Comparison of ENCODE assay signal across 26 mouse cellular contexts in genomic region chr8:123345135-123345534, GRCm38 (mm10). TPM values are rescaled to one million over a fixed set of nuclear protein-coding genes. Genes with fewer than 3 reads are reported as not detected.
A peak's percentile ranks its signal among the peaks of the same experiment; 100 is the strongest.
DNase-seq lines count a peak whose midpoint lies in the region; ATAC-seq and TF ChIP-seq lines count a peak whose summit lies in the region.
"Had no signal": no experiment of that assay in that cellular context is flagged by ENCODE, and none has a peak within 500 bp of the region (broad histone marks: within the 10 kb centered on the region; RNA-seq: fewer than 3 reads in every experiment).

No protein-coding gene starts in this region.

- H3K36me3 ChIP-seq in kidney, embryonic 16.5 days (ENCODE audit: insufficient read depth, low read length): no peaks in the 10 kb centered on the region
- H3K36me3 ChIP-seq in myocyte (ENCODE audit: control insufficient read depth, insufficient read depth): no peaks in the 10 kb centered on the region
- H3K36me3 ChIP-seq in intestine, embryonic 16.5 days (ENCODE audit: control insufficient read depth, insufficient read depth, low read length): no peaks in the 10 kb centered on the region
- no peaks in the 10 kb centered on the region for H3K36me3 ChIP-seq in liver, embryonic 11.5 days (ENCODE audit: control insufficient read depth, insufficient read depth, low read length)
- H3K36me3 ChIP-seq: embryonic facial prominence, embryonic 10.5 days; embryonic facial prominence, embryonic 13.5 days; forebrain, embryonic 15.5 days; heart, embryonic 13.5 days had no signal

- no peak overlapping the region for H3K27ac ChIP-seq in kidney, embryonic 16.5 days (ENCODE audit: low read length)
- H3K27ac ChIP-seq in intestine, embryonic 16.5 days (ENCODE audit: low read length): no peak overlapping the region
- H3K27ac ChIP-seq in liver, embryonic 11.5 days (ENCODE audit: low read depth, low read length): no peak overlapping the region
- H3K27ac ChIP-seq: embryonic facial prominence, embryonic 10.5 days; embryonic facial prominence, embryonic 13.5 days; forebrain, embryonic 12.5 days; forebrain, embryonic 15.5 days; heart, embryonic 13.5 days; hindbrain, embryonic 12.5 days; hindbrain, embryonic 15.5 days had no signal

- no peak overlapping the region for H3K4me2 ChIP-seq in kidney, embryonic 16.5 days (replicated peaks; ENCODE audit: low read depth, low read length)
- peak overlapping the region; percentile 34 for H3K4me2 ChIP-seq in myocyte (ENCODE audit: low read depth)
- no peak overlapping the region for H3K4me2 ChIP-seq in intestine, embryonic 16.5 days (ENCODE audit: low read depth, low read length)
- H3K4me2 ChIP-seq in liver, embryonic 11.5 days: no peak overlapping the region
- H3K4me2 ChIP-seq: embryonic facial prominence, embryonic 13.5 days; forebrain, embryonic 12.5 days; forebrain, embryonic 15.5 days; heart, embryonic 13.5 days; hindbrain, embryonic 12.5 days; hindbrain, embryonic 15.5 days had no signal

- no peaks in the 10 kb centered on the region for H3K79me2 ChIP-seq in myocyte (ENCODE audit: control insufficient read depth, insufficient read depth)

- no peaks in the 10 kb centered on the region for H3K27me3 ChIP-seq in kidney, embryonic 16.5 days (ENCODE audit: insufficient read depth, low read length)
- H3K27me3 ChIP-seq in myocyte (ENCODE audit: control insufficient read depth, insufficient read depth, insufficient read length): no peaks in the 10 kb centered on the region
- H3K27me3 ChIP-seq in intestine, embryonic 16.5 days (replicated peaks; ENCODE audit: control insufficient read depth, insufficient read depth, low read length): no peaks in the 10 kb centered on the region
- H3K27me3 ChIP-seq in liver, embryonic 11.5 days (replicated peaks; ENCODE audit: control insufficient read depth, insufficient read depth, low read length): no peaks in the 10 kb centered on the region
- H3K27me3 ChIP-seq: embryonic facial prominence, embryonic 13.5 days; forebrain, embryonic 12.5 days; forebrain, embryonic 15.5 days; heart, embryonic 13.5 days; hindbrain, embryonic 12.5 days; hindbrain, embryonic 15.5 days; Patski had no signal

- peak; percentile 56 for DNase-seq in kidney, postnatal 10 days
- DNase-seq in urinary bladder, postnatal 14 days (ENCODE audit: low spot score): peak; percentile 39
- no peak for DNase-seq in urinary bladder, adult 18-20 months (ENCODE audit: low spot score in 2 of 2)
- DNase-seq in 416B (ENCODE audit: low read depth): peak; percentile 36
- no peak for DNase-seq in liver, embryonic 11.5 days (ENCODE audit: low spot score)
- DNase-seq: cerebellum, adult 11-12 months; cerebellum, adult 8-10 months; cerebellum, postnatal 10 days; cerebellum, postnatal 36 days; embryo, embryonic 11 days; gastrocnemius, postnatal 25 days; heart, adult 18-20 months; heart, postnatal 14 days had no signal

- H3K4me3 ChIP-seq in kidney, embryonic 16.5 days (ENCODE audit: low read length): no peak overlapping the region
- H3K4me3 ChIP-seq in myocyte: no peak overlapping the region
- H3K4me3 ChIP-seq in intestine, embryonic 16.5 days (ENCODE audit: low read length): no peak overlapping the region
- no peak overlapping the region for H3K4me3 ChIP-seq in liver, embryonic 11.5 days (ENCODE audit: low read depth, low read length)
- H3K4me3 ChIP-seq: embryonic facial prominence, embryonic 10.5 days; embryonic facial prominence, embryonic 13.5 days; erythroblast, embryonic 14.5 days; forebrain, embryonic 12.5 days; forebrain, embryonic 15.5 days; heart, embryonic 13.5 days; hindbrain, embryonic 12.5 days; hindbrain, embryonic 15.5 days had no signal

- no peak for TF ChIP-seq POLR2A in myocyte (IDR thresholded peaks at IDR 0.05; ENCODE audit: insufficient read length, low read depth)

- H3K9me3 ChIP-seq in kidney, embryonic 16.5 days (ENCODE audit: low read length): peaks cover under 1% of the 10 kb centered on the region; the same call in 1 of the 2 replicates
- H3K9me3 ChIP-seq in intestine, embryonic 16.5 days (ENCODE audit: control insufficient read depth, low read length): 0 out of 2 replicates have a peak, but pooled peaks cover under 1% of the 10 kb centered on the region
- no peaks in the 10 kb centered on the region for H3K9me3 ChIP-seq in liver, embryonic 11.5 days (ENCODE audit: control insufficient read depth, low read length)
- H3K9me3 ChIP-seq: embryonic facial prominence, embryonic 10.5 days; forebrain, embryonic 12.5 days; forebrain, embryonic 15.5 days; hindbrain, embryonic 12.5 days; hindbrain, embryonic 15.5 days had no signal

- H3ac ChIP-seq in myocyte (ENCODE audit: control insufficient read depth, insufficient read length): no peak overlapping the region

- H3K4me1 ChIP-seq in kidney, embryonic 16.5 days (ENCODE audit: insufficient read depth, low read length): peaks cover 44% of the 10 kb centered on the region
- no peaks in the 10 kb centered on the region for H3K4me1 ChIP-seq in intestine, embryonic 16.5 days (ENCODE audit: control insufficient read depth, insufficient read depth, low read length)
- H3K4me1 ChIP-seq in liver, embryonic 11.5 days (replicated peaks; ENCODE audit: control insufficient read depth, insufficient read depth, low read length): peaks cover 31% of the 10 kb centered on the region

- H3K9ac ChIP-seq in kidney, embryonic 16.5 days (replicated peaks; ENCODE audit: low read length): no peak overlapping the region
- H3K9ac ChIP-seq in intestine, embryonic 16.5 days (ENCODE audit: low read depth, low read length): no peak overlapping the region
- H3K9ac ChIP-seq in liver, embryonic 11.5 days (ENCODE audit: low read depth, low read length): no peak overlapping the region
- H3K9ac ChIP-seq: embryonic facial prominence, embryonic 13.5 days; forebrain, embryonic 12.5 days; forebrain, embryonic 15.5 days; heart, embryonic 13.5 days; hindbrain, embryonic 12.5 days; hindbrain, embryonic 15.5 days had no signal

- WGBS in kidney, embryonic 16.5 days: 67% methylated on average over 8 of the region's 8 CpGs
- 73% methylated on average over 8 of the region's 8 CpGs for WGBS in intestine, embryonic 16.5 days
- WGBS in liver, embryonic 11.5 days: 74% methylated on average over 8 of the region's 8 CpGs

- ATAC-seq in kidney, embryonic 16.5 days (ENCODE audit: low FRiP score, low TSS enrichment): no peak
- no peak for ATAC-seq in intestine, embryonic 16.5 days
- ATAC-seq in liver, embryonic 11.5 days (replicated peaks; ENCODE audit: low FRiP score): no peak
- ATAC-seq: CD4-positive, CD25-positive, alpha-beta regulatory T cell, adult 4 months; forebrain, embryonic 15.5 days; Patski had no signal

TF ChIP-seq in myocyte, 11 proteins besides CTCF, POLR2A, EP300 and RAD21:
- TF ChIP-seq POLR2AphosphoS2 (IDR thresholded peaks at IDR 0.05; ENCODE audit: insufficient read length, low read depth) (no peak), MAX (IDR thresholded peaks at IDR 0.05; ENCODE audit: low read depth) (no peak), MYOG (IDR thresholded peaks at IDR 0.05; ENCODE audit: control insufficient read depth in 1 of 3, insufficient read depth in 1 of 3, insufficient read length in 2 of 3, low read depth in 2 of 3) (no peak), SRF (IDR thresholded peaks at IDR 0.05; ENCODE audit: control insufficient read depth, insufficient read length, low read depth) (no peak), E2F4 (IDR thresholded peaks at IDR 0.05; ENCODE audit: insufficient read depth) (no peak), TCF12 (IDR thresholded peaks at IDR 0.05; ENCODE audit: insufficient read depth, poor library complexity, severe bottlenecking) (no peak)
TF ChIP-seq in myocyte: peak in this region for 0.

RNA-seq across cellular contexts. Expression of gene Spire2, which starts 12.6 kb away (rescaled TPM):
- polyA plus RNA-seq in kidney, embryonic 16.5 days (2015; fragmentation: Nextera tagmentation; extraction: Ambion mirVana): 4.9 and 5.4 TPM in 2 replicates
- 6.8 TPM for polyA plus RNA-seq in myocyte (2012; fragmentation: generic; extraction: Trizol)
- polyA plus RNA-seq in intestine, embryonic 16.5 days (2015; fragmentation: Nextera tagmentation; extraction: Ambion mirVana): 0.89 and 2.0 TPM in 2 replicates
- 6.5 and 6.7 TPM in 2 replicates for polyA plus RNA-seq in liver, embryonic 11.5 days (2014; fragmentation: Nextera tagmentation; extraction: Ambion mirVana)
- polyA plus RNA-seq: CD4-positive, CD25-positive, alpha-beta regulatory T cell, adult 4 months had no signal

RNA-seq across cellular contexts. Expression of gene Fanca, which starts 26.8 kb away (rescaled TPM):
- 36.6 and 43.8 TPM in 2 replicates for polyA plus RNA-seq in kidney, embryonic 16.5 days (2015; fragmentation: Nextera tagmentation; extraction: Ambion mirVana)
- polyA plus RNA-seq in myocyte (2012; fragmentation: generic; extraction: Trizol): 4.0 TPM
- polyA plus RNA-seq in intestine, embryonic 16.5 days (2015; fragmentation: Nextera tagmentation; extraction: Ambion mirVana): 15.8 and 20.2 TPM in 2 replicates
- 39.7 and 46.8 TPM in 2 replicates for polyA plus RNA-seq in liver, embryonic 11.5 days (2014; fragmentation: Nextera tagmentation; extraction: Ambion mirVana)

RNA-seq across cellular contexts. Expression of gene Tcf25, which starts 28.4 kb away (rescaled TPM):
- polyA plus RNA-seq in kidney, embryonic 16.5 days (2015; fragmentation: Nextera tagmentation; extraction: Ambion mirVana): 168 and 175 TPM in 2 replicates
- polyA plus RNA-seq in myocyte (2012; fragmentation: generic; extraction: Trizol): 177 TPM
- 155 and 161 TPM in 2 replicates for polyA plus RNA-seq in intestine, embryonic 16.5 days (2015; fragmentation: Nextera tagmentation; extraction: Ambion mirVana)
- polyA plus RNA-seq in liver, embryonic 11.5 days (2014; fragmentation: Nextera tagmentation; extraction: Ambion mirVana): 136 and 147 TPM in 2 replicates

Comparison
In these comparisons a context has a peak if more than half of its experiments do, and no peak if none do; other contexts are left out.
1. DNase-seq: peak in kidney, postnatal 10 days (single experiment), urinary bladder, postnatal 14 days (single experiment) and 416B (single experiment); none in urinary bladder, adult 18-20 months (0 of 2) and liver, embryonic 11.5 days (single experiment).